Mouse (Mus musculus): ENCODE data around the gene Asl. TPM values are rescaled to one million over a fixed set of nuclear protein-coding genes. Genes with fewer than 3 reads are reported as not detected.

The Asl gene
- polyA plus RNA-seq, 1 experiment: 16.6 TPM

GRCm38 (mm10) chr5:130051073-130051860 lies 22.2 kb upstream of the Asl start:
- no peak for TF ChIP-seq GATA1 (IDR thresholded peaks at IDR 0.05; ENCODE audit: low read length)

GRCm38 (mm10) chr5:130050416-130050815 lies 21.4 kb upstream of the Asl start:
- TF ChIP-seq GATA1 (IDR thresholded peaks at IDR 0.05; ENCODE audit: low read length): no peak

GRCm38 (mm10) chr5:130048786-130049520 lies 19.9 kb upstream of the Asl start:
- no peak for TF ChIP-seq GATA1 (IDR thresholded peaks at IDR 0.05; ENCODE audit: low read length)

GRCm38 (mm10) chr5:130047013-130047412 lies 18.0 kb upstream of the Asl start:
- TF ChIP-seq GATA1 (IDR thresholded peaks at IDR 0.05; ENCODE audit: low read length): no peak

- TF ChIP-seq GATA1 (IDR thresholded peaks at IDR 0.05; ENCODE audit: low read length): no peak
These were observed 17.5 kb upstream of the Asl start for GRCm38 (mm10) chr5:130046589-130046988.

GRCm38 (mm10) chr5:130046100-130046499 lies 17.1 kb upstream of the Asl start:
- no peak for TF ChIP-seq GATA1 (IDR thresholded peaks at IDR 0.05; ENCODE audit: low read length)

- TF ChIP-seq GATA1 (IDR thresholded peaks at IDR 0.05; ENCODE audit: low read length): no peak
These were observed 15.2 kb upstream of the Asl start for GRCm38 (mm10) chr5:130044201-130044695.

- no peak for TF ChIP-seq GATA1 (IDR thresholded peaks at IDR 0.05; ENCODE audit: low read length)
These were observed 14.7 kb upstream of the Asl start for GRCm38 (mm10) chr5:130043741-130044140.

GRCm38 (mm10) chr5:130041262-130041661 lies 12.2 kb upstream of the Asl start:
- TF ChIP-seq GATA1 (IDR thresholded peaks at IDR 0.05; ENCODE audit: low read length): no peak

GRCm38 (mm10) chr5:130040797-130041196 lies 11.8 kb upstream of the Asl start:
- no peak for TF ChIP-seq GATA1 (IDR thresholded peaks at IDR 0.05; ENCODE audit: low read length)

- TF ChIP-seq GATA1 (IDR thresholded peaks at IDR 0.05; ENCODE audit: low read length): no peak
These were observed 8.9 kb upstream of the Asl start for GRCm38 (mm10) chr5:130037752-130038455.

- TF ChIP-seq GATA1 (IDR thresholded peaks at IDR 0.05; ENCODE audit: low read length): no peak
These were observed 4.8 kb upstream of the Asl start for GRCm38 (mm10) chr5:130033869-130034268.

GRCm38 (mm10) chr5:130031410-130032390 lies 2.7 kb upstream of the Asl start:
- no peak for TF ChIP-seq GATA1 (IDR thresholded peaks at IDR 0.05; ENCODE audit: low read length)

GRCm38 (mm10) chr5:130027696-130028095 lies 1.4 kb downstream of the Asl start:
- no peak for TF ChIP-seq GATA1 (IDR thresholded peaks at IDR 0.05; ENCODE audit: low read length)

- TF ChIP-seq GATA1 (IDR thresholded peaks at IDR 0.05; ENCODE audit: low read length): no peak
These were observed 1.9 kb downstream of the Asl start for GRCm38 (mm10) chr5:130027134-130027533.
